Mouse (Mus musculus) ES-Bruce4 (cell line): ENCODE measurements around the gene Slc25a39.

Source experiments
- CTCF ChIP-seq: IDR thresholded peaks from one replicate; pipeline ENCODE4 v1.8.1; 2011; ENCODE audit warnings: low read depth, low read length
- EP300 ChIP-seq: IDR thresholded peaks from 2 replicates; pipeline ENCODE4 v1.6.1; 2011; ENCODE audit warnings: low read depth, low read length; ENCODE audit not compliant: insufficient read depth
- POLR2A ChIP-seq: IDR thresholded peaks from one replicate; pipeline ENCODE4 v1.8.1; 2011; ENCODE audit warnings: low read length; ENCODE audit not compliant: insufficient read depth

DNA sequence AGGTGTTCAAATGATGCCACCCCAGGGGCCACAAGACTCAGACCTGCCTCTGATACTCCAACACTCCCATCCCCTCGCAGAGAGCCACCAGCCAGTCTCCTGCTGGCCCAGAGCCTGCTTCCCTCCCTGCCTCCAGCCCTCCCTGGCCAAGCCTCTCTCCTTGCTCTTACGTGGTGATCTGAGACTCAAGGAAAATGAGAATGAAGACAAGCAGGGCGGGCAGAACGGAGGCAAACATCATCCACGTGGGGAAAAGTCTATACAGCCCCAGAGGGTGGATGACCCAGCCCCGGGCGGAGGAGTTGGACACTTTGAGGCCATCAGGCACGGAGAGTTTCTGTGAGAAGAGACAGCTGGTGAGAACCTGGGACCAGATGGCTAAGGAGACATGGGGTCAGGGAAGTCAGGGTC lies 54.7 kb downstream of the Slc25a39 start:
- TF ChIP-seq CTCF (no peak), POLR2A (no peak), EP300 (no peak)
